10 mouse cellular contexts compared by ENCODE assay signal in genomic region chr2:11391725-11392124, GRCm38 (mm10).
DNase-seq lines count a peak whose midpoint lies in the region; ATAC-seq lines count a peak whose summit lies in the region.
"Had no signal": no experiment of that assay in that cellular context is flagged by ENCODE, and none has a peak within 500 bp of the region (broad histone marks: within the 10 kb centered on the region; RNA-seq: fewer than 3 reads in every experiment).

No protein-coding gene starts in this region.

- peak; percentile 11 for DNase-seq in right cerebral cortex, adult 18-20 months
- no peak for DNase-seq in right cerebral cortex, postnatal 25 days
- peak; percentile 8 to 29 for DNase-seq in frontal cortex, adult 2 months (ENCODE audit: extremely low spot score in 1 of 2, low spot score in 1 of 2)
- DNase-seq in left cerebral cortex, postnatal 4 days, result peak; percentile 48
- DNase-seq in retina, postnatal 1 day, result peak; percentile 75
- no peak for DNase-seq in spleen, postnatal 36 days (ENCODE audit: low spot score in 2 of 2)
- DNase-seq in urinary bladder, postnatal 4 days (ENCODE audit: low spot score in 2 of 2), result no peak
- DNase-seq: adrenal gland, postnatal 25 days had no signal

- no peak for ATAC-seq in erythroblast, adult 5-6 weeks (replicated peaks; ENCODE audit: low FRiP score, poor library complexity, severe bottlenecking)
- ATAC-seq: liver, embryonic 12.5 days had no signal

- intact Hi-C loops in left cerebral cortex, postnatal 4 days (cut with DNase I), result no loop called here

Comparison
In these comparisons a context has a peak if more than half of its experiments do, and no peak if none do; other contexts are left out.
1. DNase-seq: peak in right cerebral cortex, adult 18-20 months (single experiment), frontal cortex, adult 2 months (2 of 2), left cerebral cortex, postnatal 4 days (single experiment) and retina, postnatal 1 day (single experiment); none in right cerebral cortex, postnatal 25 days (single experiment), spleen, postnatal 36 days (0 of 2) and urinary bladder, postnatal 4 days (0 of 2).